Mouse (Mus musculus) CD4-positive, CD25-positive, alpha-beta regulatory T cell, adult 2 months (primary cell): ENCODE data around the gene Tmem238l.

Source experiments
- DNase-seq: peaks from one replicate; pipeline ENCODE4 v3.0.0-alpha.2; 2012; ENCODE audit warnings: low read depth, low spot score

Tmem238l gene

GRCm38 (mm10) chr11:66956303-66956702, at the start of gene Tmem238l:
Gene Tmem238l (plus strand): TSS chr11:66956638.
- no peak for DNase-seq

GRCm38 (mm10) chr11:66911811-66912210, 44.6 kb upstream of the Tmem238l start, which contains the start of gene Pirt:
Gene Pirt (plus strand): TSS chr11:66911981.
- no peak for DNase-seq

DNA sequence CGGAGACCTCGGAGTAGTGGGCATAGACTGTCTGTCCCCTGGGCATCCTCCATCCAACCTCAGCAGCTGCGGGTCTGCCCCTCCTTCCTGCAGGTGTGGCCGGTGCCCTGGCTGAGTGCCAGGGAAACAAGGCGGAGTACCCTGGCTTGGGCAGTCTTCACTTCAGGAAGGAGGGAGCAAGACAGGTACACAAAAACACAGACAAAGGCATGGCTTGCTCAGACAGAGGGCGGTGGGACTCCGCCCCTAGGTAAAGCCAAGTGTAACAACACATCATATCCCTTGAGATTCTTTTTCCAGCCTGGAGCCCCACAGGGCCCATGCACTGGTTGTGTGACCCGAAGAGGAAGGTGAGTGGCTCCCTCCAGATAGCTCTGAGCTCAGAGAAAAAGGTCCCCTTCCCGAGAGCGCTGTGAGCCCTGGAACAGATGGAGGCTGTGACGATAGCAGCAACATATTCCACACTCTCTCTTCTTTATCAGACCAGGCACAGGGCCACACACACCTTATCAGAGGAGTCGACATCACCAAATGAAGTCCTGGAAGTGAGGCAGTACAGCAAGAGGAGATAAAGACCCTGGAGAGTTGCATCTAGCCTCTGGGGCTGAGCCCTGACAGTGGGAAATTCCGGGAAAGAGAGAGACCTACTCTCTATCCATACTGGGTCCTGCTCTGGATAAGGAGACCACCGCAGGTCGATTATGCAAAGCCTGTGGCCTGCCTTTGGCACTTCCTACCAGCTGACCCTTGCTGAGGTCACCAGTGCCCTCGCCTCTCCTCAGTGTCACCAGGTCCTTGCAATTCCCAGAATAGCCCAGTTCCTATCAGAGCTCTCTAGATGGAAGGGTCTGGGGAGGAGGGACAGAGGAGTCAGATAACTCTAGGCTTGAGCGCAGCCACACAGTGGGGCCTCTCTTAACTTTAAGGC, 43.6 kb upstream of the Tmem238l start:
- no peak for DNase-seq

- DNase-seq, result peak; percentile 29
Observed at GRCm38 (mm10) chr11:66914249-66914648, 42.2 kb upstream of the Tmem238l start.

- no peak for DNase-seq
Observed at GRCm38 (mm10) chr11:66920012-66920411, 36.4 kb upstream of the Tmem238l start.

- no peak for DNase-seq
Observed at GRCm38 (mm10) chr11:66924095-66924823, 32.2 kb upstream of the Tmem238l start.

- no peak for DNase-seq
Observed at GRCm38 (mm10) chr11:66928311-66928710, 28.1 kb upstream of the Tmem238l start.

- no peak for DNase-seq
Observed at GRCm38 (mm10) chr11:66932827-66933599, 23.4 kb upstream of the Tmem238l start.

- no peak for DNase-seq
Observed at GRCm38 (mm10) chr11:66934428-66935173, 21.8 kb upstream of the Tmem238l start.

- DNase-seq, result no peak
Observed at GRCm38 (mm10) chr11:66942011-66942410, 14.4 kb upstream of the Tmem238l start.

GRCm38 (mm10) chr11:66945224-66945767, 11.1 kb upstream of the Tmem238l start:
- DNase-seq, result no peak

- no peak for DNase-seq
Observed at GRCm38 (mm10) chr11:66946521-66946920, 9.9 kb upstream of the Tmem238l start.

DNA sequence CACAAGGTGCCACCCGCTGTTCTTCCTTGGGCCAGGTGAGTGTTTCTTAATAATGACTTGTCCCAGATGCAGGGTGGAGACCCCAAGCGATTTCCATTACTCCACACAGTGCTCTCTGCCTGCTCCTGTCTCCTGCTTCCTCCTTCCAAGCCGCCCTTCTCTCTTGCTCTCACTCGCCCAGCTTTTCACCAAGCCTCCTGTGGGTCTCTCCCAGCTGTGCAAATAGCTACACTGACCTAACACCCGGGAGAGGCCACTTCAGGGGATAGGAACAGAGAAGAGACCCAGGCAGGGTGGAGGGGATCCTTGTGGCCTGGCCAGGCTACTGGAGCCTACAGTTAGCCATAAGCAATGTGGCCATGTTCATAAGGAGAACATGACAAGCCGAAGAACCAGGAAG, 9.5 kb upstream of the Tmem238l start:
- no peak for DNase-seq

GRCm38 (mm10) chr11:66960797-66961196, 4.4 kb downstream of the Tmem238l start:
- DNase-seq, result no peak

GRCm38 (mm10) chr11:66961447-66962176, 5.2 kb downstream of the Tmem238l start:
- DNase-seq, result no peak

DNA sequence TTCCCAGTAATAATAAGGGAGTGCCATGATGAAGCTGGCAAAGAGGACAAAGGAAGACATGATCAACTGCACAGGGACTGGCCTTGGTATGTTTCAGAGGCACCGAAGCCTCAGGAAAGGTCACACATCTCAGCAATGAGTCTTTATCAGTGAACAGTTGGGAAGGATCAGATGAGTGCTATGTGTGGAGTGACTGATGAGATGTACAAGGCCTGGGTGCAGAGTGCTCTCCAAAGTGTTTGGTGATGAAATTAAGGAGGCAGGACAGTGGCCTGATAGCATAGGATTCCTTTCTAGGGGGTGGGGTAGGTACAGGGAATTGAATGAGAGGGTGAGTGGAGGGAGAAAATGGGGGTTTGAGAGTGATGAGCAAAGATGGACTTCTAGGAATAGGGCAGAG, 7.0 kb downstream of the Tmem238l start:
- no peak for DNase-seq

GRCm38 (mm10) chr11:66966500-66967116, 10.2 kb downstream of the Tmem238l start:
- no peak for DNase-seq

DNA sequence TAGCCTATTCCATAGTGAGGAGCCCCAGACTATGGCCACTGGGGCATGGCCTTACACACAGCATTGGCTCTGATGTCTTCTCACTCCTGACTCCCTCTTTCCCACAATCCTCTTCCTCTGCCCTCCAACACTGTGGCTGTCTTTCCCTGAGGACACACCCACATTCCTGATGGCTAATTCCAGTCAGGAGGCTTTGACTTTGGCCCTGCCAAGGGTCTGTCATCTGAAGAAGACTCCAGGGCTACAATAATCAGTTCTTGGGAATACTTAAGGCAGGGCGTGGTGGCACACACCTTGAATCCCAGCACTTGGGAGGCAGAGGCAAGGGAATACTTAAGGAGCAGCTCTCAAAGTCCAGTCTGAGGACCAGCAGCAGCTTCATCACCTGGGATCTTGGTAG, 12.1 kb downstream of the Tmem238l start:
- no peak for DNase-seq

DNA sequence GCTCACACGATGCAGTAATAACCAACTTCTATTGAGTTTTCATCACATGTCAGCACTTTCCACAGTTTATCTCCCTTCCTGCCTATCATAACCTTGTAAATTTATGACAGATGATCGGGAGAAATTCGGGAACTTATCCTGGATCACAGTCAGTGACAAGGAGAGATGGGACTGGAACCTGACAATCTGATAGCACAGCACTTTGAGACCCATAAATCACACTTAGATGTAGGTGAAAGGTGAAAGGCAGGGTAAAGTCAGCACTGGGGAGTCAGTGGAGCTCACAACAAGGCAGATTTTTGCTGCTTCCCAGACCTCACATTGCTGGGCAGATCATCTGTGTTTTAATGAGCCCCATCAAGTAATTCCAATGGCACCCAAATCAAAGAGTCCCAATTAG, 17.1 kb downstream of the Tmem238l start:
- no peak for DNase-seq
